Mouse (Mus musculus) left cerebral cortex, postnatal 14 days (tissue): ENCODE measurements around the gene Ktn1. TPM values are rescaled to one million over a fixed set of nuclear protein-coding genes. Genes with fewer than 3 reads are reported as not detected.

ENCODE experiments used
- DNase-seq, 2 experiments: peaks; one replicate each; pipeline ENCODE4 v3.0.0; 2021 to 2022; ENCODE audit warnings: low spot score in 2 of 2, mixed read lengths in 1 of 2
- intact Hi-C: fragments of 180-260 bp; cut with DNase I; formaldehyde crosslinking; loops from one replicate; pipeline ENCODE4 v1.15.1; 2025
- total RNA-seq, 2 experiments: library from RNA; stranded (reverse); gene quantifications; 2 replicates each; pipeline ENCODE4 v1.2.3; 2021

Gene Ktn1
- total RNA-seq, 2 experiments from 2014 or later, result 89.8 to 94.0 TPM

DNA sequence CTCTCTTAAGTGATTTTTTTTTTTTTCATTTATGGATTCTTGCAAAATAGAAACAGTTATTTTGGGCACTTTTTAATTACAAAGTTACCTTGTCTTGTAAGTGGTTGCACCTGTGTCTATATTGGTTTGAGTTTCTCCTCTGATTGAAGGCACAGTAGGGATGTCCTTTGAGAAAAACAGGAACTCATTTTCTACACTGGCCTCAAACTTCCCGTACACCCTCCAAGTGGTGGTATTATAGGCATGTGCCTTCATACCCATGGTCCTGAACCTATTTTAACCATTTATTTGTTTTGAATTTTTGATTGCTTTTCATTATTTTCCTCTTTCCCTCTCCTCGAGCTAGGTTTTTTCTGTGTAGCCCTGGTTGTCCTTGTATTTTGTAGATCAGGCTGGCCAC lies 7.2 kb downstream of the Ktn1 start:
- intact Hi-C loops, result no loop called here
- DNase-seq, result no peak

DNA sequence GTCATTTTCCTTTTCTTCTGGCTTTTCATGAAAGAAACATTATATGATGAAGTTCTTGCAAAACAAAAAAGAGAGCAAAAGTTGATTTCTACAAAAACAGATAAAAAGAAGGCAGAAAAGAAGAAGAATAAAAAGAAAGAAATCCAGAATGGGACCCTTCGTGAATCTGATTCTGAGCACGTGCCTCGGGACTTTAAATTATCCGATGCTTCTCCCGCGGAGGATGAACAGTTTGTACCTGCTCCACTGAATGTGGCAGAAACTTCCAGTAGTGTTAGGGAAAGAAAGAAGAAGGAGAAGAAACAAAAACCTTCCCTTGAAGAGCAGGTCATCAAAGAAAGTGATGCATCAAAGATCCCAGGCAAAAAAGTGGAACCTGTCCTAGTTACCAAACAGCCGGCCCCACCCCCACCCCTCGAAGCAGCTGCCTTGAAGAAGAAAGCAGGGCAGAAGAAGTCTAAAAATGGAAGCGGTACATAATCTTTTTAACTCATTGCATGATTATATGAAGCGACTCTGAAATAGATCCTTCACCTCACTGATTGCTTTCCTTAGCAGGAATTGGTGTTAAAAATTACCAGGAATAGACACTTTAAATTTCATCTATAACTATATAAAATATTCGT lies 15.7 kb downstream of the Ktn1 start:
- DNase-seq, result no peak
- intact Hi-C loops, result no loop called here

DNA sequence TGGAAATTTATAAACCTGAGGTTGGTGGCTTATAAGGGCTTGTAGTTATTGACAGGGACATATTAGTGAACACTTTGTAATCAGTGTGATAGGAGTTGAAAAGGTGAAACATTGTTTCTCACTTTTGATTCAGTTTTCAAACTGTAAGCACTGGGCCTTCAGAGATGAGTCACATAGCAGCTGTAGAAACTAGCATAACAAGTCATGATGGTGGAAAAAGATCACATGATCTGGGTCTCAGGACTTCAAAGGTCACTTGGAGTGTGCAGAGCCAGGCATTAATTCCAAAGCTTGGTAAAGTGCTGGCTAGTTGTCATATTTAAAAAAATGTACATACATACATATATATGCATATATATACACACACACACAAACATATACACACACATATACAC lies 16.2 kb downstream of the Ktn1 start:
- intact Hi-C loops, result no loop called here
- DNase-seq, result no peak

DNA sequence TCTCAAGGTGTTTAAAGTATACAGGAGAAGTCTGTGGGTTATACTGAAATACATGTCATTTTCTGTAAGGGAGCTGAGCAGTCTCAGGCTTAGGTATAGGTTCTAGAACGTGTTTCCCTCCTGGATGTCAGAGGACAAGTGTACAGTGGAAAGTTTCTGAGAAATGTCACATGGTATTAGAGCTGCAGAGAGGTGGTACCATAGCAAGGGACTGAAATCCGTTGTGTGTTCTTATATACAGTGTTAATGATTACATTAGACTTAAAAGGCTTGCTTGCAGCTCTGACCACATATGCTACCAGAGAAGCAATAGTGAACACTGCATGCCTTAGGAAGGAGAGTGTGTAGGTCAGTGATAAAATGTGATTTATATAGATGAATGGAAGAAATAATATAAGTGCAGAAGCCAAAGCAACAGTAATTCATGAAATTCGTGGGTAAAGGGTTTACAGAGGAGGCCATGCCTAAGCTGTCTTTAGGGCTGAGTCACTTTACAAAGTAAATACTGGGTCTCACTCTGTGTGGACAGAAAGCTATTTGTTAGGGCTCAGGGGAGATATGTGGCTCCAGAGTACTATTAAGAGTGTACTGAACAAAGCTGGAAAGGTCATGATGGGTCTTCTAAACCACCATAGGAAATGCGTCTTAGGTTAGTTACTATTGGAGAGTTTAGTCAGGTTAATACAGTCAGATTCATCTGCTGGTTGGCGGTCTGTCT lies 17.0 kb downstream of the Ktn1 start:
- intact Hi-C loops, result no loop called here
- DNase-seq, result no peak

DNA sequence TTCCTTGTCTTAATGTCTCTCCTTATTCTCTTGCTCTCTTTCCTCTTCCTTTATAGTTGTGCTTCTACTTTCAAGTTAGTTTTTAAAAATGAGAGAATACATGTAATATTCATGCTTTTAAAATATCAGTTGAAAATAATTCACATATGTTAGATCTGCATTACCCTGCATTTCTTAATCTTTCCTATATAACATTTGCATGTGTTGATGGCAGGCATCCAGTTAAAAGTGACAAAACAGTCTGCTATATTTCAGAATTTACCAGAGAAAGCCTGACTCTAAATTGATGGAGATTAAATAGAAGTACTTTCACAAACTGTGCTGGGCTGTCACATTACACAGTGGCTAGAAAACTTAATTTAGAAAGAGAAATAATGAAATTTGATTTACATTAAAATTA lies 19.8 kb downstream of the Ktn1 start:
- intact Hi-C loops, result no loop called here
- DNase-seq, result no peak

DNA sequence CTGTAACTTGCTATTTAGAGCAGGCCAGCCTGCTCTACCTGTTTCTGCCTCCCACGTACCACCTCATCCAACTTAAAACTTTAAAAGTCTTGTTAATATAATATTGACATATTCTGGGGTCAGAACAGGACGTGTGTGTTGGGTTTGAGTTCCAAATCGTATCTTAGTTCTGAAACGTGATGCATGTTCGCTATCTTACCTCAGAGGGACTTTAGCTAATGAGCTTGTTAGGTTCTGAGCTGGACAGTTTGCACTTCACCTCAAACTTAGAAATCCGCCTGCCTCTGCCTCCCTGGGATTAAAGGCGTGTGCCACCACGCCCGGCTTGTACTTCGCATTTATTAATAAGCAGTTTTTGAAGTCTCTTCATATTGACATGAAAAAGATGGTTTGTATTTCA lies 34.6 kb downstream of the Ktn1 start:
- intact Hi-C loops, result no loop called here

DNA sequence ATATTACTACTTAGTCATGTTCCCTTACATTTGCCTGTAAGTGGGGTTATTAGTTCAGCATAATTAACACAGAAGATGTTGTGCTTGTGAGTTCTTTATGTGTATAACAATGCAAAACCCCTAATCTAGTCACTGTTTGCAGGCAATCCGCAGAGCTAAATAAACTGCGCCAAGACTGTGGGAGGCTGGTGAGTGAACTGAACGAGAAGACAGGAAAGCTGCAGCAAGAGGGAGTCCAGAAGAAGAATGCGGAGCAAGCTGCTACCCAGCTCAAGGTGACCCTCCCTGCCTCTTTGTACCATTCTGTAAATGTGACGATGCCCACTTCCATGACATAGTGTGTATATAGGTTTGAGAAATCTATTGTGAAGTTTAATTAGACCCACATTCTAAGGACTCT lies 36.3 kb downstream of the Ktn1 start:
- DNase-seq, result no peak

More for the DNA sequence above, 34.6 kb downstream of the Ktn1 start:
- no peak for DNase-seq

DNA sequence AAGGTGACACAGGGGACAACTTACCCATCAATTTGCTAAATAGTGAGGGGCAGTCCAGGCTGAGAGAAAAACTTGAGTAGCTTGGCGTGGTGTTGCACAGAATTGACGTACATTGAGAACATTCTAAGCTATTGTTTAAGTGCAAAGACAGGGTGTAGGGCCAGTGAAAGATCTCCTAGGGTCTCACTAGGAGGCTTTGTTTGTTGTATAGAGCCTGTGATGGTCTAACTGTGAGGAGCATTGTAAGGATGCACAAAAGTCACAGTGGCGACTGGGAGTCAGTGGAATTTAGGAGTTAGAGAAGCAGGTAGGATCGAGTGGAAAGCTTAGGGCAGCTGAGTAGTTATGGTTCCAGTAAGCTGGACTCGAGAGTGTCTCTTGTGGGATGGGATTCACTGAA lies 50.9 kb downstream of the Ktn1 start:
- intact Hi-C loops, result loop anchor here (10.0 kb wide), 1 partner anchor 104 kb away; no protein-coding TSS in a partner anchor

More for the DNA sequence above, 36.3 kb downstream of the Ktn1 start:
- intact Hi-C loops, result no loop called here

DNA sequence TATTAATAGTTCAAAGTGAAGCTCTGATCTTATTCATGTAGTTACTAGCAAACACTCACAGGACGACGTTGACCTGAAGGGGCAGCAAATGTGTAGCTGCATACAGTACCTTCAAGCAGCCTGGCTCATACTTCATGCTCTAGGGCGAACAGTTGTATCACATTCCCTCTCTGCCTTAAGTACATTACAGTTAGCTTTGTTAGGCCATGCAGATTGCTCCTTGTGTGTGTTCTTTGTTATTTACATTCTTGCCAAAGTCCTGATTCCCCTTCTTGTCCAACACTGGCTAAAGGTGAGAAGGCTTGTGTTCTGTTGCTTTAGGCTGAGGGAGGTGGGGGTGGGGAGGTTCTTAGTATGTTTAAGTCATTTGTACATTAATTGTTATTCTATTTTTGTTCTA lies 61.3 kb downstream of the Ktn1 start:
- DNase-seq, result no peak
- intact Hi-C loops, result no loop called here

More for the DNA sequence above, 50.9 kb downstream of the Ktn1 start:
- DNase-seq, result no peak

DNA sequence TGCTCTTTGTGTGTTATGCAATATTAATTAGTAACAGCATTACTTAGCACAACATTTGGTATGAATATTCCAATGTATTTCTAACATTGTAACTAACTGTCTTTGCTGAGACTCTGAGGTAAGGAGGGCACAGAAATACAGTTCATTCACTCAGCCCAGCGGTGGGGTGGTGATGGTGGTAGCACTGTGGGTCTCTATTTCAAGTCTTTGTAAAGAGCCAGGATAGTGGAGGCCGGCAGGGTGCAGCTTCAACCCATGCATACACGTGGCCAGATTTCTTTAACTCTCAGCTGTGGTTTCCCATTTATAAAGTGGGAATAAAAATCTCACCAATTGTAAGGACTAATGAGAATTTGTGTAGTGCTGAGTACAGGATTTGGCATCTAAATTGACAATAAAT lies 67.5 kb downstream of the Ktn1 start:
- DNase-seq, result no peak
- intact Hi-C loops, result loop anchor here (10.0 kb wide), 1 partner anchor 1319 kb away; no protein-coding TSS in a partner anchor

DNA sequence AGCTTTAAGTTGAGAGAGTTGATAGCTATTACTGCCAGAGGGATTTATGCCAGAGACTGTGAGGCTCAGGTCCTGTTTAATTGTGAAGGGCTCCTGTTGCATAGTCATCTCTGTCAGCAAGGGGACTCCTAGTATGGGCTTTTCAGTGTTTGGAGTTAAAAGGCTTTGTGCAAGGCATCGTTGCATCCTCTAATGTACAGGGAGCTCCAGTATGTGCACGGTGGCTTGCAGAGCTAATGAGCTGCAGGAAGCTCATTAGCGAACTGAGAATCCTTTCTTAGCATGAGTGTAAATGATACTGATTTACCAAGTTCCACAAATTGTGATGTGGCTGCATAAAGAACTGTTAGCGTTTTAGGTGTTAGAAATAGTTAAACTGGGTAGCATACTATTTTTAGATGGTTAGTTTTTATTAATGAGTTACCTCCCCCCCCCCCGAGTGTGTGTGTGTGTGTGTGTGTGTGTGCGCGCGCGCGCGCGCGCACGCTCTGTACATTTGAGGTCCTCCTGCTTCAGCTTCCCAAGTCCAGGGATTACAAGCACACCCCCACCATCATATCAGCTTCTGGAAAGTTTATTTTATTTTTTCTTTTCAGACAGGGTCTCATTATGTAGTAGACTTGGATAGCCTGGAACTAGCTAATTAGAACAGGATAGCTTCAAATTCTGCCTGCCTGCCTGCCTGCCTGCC lies 69.8 kb downstream of the Ktn1 start:
- intact Hi-C loops, result loop anchor here (10.0 kb wide), 1 partner anchor 1317 kb away; no protein-coding TSS in a partner anchor
- DNase-seq, result no peak

DNA sequence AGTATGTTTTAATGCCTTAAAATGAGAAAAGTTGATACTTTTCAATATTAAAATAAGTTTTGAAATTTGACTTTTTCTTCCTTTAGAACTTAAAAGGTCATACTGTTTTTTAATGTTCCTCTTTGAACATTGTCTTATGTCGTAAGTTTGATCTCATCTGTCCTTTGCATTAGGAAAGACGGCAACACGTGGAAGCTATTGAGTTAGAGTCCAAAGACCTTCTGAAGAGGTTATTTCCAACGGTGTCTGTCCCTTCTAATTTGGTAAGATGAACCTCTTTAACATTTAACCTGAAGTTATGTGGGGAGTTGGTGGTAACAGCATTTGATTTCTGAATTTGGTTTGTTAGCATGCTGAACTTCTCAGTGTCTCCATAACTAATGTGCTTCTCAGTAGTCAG lies 71.8 kb downstream of the Ktn1 start:
- intact Hi-C loops, result no loop called here
- no peak for DNase-seq

DNA sequence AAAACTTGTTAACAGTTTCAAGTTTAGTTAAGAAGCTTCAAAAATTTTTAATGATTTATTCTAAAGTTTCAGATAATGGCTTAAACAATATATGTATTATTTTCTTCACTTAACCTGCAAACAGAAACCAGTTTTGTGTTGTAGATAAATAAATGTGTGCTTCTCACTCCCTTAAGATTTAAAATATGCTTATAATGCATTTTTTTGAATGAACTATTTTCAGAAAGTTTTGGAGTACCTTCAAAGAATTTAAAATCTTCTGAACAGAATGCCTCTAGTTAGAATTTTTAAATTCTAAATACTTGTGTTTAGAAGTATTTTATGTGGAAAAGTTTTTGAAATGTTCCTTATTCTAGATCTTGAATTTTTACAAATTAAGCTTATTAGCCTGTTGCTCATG lies 74.8 kb downstream of the Ktn1 start:
- intact Hi-C loops, result no loop called here
- no peak for DNase-seq

DNA sequence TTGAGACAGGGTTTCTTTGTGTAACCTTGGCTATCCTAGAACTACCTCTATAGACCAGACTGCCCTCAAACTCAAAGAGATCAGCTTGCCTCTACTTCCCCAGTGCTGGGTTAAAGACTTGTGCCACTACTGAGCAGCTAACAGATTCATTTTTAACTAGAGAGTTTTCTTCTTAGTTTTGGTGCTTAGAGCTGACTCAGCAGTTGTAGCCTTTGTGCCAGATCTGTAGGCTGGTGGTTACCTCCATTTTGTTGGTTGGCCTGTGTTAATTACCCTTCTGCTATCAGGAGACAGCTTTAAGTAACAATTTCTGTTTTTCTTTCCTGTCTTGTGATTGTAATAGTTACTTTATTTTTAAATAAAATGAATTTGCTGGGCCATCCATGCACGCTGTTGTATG lies 80.3 kb downstream of the Ktn1 start:
- intact Hi-C loops, result no loop called here
- DNase-seq, result no peak

DNA sequence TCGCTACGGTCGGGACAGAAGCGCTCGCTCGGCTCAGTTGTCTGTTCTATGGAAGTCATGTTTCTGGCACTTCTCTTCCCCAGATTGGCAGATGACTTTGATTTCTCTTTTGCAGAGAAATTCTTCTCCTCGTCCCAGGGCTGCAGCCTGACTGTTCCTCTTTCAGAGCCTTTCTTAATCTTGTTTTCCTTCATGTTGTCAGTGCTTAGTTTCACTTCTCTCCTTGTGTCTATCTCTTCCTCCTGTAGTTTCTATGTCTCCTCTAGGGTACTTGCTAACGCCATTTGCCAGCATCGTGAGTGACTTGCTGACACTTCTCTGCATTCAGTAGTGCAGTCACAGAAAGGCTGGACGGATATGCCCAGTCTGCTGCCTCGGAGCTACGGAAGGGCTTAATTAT lies 87.1 kb downstream of the Ktn1 start:
- no peak for DNase-seq
- intact Hi-C loops, result no loop called here

DNA sequence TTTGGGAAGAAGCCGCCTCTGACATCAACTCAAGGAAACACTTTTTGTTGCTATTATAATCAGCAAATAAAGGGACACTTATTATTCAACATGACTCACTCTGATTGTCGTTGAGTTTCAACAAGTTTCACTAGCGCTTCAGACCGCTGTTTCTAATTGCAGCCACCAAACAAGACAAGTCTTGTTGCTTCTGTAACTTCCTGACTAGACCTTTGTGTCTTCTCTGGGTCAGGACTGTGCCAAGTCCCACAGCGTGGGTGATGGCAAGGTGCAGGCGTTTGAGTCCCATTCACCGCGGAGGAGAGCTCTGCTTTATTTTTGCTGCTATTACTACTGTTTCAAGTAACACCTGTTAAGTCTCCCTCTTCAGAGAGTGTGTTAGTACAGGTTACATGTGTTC lies 88.2 kb downstream of the Ktn1 start:
- intact Hi-C loops, result no loop called here
- DNase-seq, result no peak

DNA sequence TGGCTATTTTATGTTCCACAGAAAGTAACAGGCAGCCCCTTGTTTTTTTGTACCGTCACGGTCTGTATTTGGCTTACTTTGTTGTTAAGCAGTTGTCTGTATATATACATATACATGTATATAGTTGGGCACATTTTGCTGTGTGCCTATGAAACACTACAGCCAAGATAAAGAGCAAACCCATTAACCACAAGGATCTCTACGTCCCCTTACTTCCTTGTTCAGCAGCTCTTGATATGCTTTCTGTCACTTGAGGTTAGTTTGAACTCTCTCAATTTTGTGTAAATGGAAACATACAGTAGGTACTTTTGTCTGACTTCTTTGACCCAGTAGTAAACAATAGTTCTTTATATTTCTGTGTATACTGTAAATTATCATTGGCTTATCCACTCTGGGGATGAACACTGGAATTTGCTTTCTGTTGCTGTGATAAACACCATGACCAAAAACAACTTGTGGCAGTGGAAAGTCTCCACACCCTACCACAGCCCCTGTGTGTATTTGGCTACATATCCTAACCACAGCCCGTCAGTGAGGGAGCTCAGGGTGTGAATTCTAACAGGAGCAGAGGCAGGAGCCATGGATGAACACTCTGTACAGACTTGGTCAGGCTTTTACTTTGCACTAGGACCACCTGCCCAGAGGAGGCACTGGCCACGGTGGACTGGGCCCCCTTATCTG lies 92.2 kb downstream of the Ktn1 start:
- intact Hi-C loops, result no loop called here
- no peak for DNase-seq

DNA sequence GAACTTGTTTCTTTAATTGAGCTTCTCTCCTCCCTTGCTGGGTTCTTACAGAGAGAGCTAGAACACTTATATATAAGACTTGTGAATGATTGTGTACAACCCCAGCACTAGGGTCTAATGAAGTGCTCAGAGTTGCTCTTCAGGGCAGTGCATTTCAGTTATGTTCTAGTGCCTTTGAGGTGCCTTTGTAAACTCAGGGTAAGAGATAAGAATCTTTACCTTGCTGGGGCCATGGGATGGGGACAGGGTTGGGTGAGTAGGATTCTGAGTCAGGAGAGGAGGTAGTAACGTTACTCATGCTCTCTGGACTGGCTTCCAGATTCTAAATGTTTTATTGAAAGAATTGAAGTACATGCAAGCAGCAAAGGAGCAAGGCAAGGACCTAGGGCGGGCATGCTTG lies 92.8 kb downstream of the Ktn1 start:
- no peak for DNase-seq
- intact Hi-C loops, result no loop called here

DNA sequence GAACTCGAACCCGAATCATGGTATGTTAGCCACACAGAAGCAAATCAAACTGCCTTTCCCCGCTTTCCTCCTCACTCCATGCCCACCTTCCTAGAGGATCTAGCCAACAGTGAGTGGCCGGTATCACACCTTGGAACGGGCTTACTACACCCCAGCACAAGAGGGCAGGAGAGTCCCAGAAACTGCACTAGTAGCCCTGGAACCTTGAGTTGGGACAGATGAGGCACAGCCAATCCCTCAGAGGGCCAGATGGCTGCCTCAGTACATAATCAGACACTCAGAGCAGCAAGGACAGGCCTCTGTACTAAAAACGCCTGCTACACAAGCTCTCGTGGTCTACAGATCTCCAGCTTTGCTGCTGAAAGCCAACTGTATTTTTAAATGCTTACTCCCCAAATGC lies 94.4 kb downstream of the Ktn1 start:
- DNase-seq, result no peak
- intact Hi-C loops, result no loop called here

DNA sequence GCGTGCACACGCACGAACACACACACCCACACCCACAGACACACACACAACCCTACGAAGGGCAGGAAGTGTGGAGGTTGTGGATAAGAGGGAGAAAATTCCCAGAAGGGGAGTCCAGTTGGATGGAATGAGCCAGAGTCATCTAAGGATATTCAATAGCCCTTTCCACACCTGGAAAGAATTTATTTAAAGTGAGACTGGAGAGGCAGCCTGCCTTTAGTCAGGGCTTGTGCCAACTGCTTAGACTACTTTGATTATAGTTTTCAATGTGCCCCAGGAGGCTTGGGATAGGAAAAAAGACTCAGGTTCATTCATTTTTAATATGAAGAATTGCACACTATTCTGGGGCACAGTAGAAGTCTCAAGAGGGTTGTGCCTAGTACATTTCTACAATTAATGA lies 96.8 kb downstream of the Ktn1 start:
- intact Hi-C loops, result no loop called here

More for the DNA sequence above, 96.8 kb downstream of the Ktn1 start:
- DNase-seq, result no peak
